Mouse (Mus musculus): ENCODE data around the gene Gpha2.
A peak's percentile ranks its signal among the peaks of the same experiment; 100 is the strongest.

The Gpha2 gene

GRCm38 (mm10) chr19:6272738-6273137 is 46.6 kb downstream of the Gpha2 start:
- no peak for DNase-seq (ENCODE audit: low spot score)

- no peak for DNase-seq (ENCODE audit: low spot score)
Measured at GRCm38 (mm10) chr19:6273592-6273991, 47.4 kb downstream of the Gpha2 start.

- DNase-seq (ENCODE audit: low spot score): no peak
Measured at GRCm38 (mm10) chr19:6273998-6274608, 47.9 kb downstream of the Gpha2 start.

GRCm38 (mm10) chr19:6275740-6276389 is 49.7 kb downstream of the Gpha2 start:
- DNase-seq (ENCODE audit: low spot score): peak; percentile 32

- peak; percentile 99 for DNase-seq (ENCODE audit: low spot score)
Measured at GRCm38 (mm10) chr19:6276426-6277421, 50.5 kb downstream of the Gpha2 start, which contains the start of gene Ehd1. TSS of gene Ehd1 (plus strand) at chr19:6276725.
